Mouse (Mus musculus): Measurements from ENCODE around the gene Vash1.

- no peak for TF ChIP-seq CTCF (IDR thresholded peaks at IDR 0.05; ENCODE audit: low read depth)
- no peak for TF ChIP-seq EP300 (optimal IDR thresholded peaks at IDR 0.05)
These were observed 5.2 kb downstream of the Vash1 start for GRCm38 (mm10) chr12:86683698-86684097.
